Mouse (Mus musculus) ES-E14 (cell line): ENCODE results near the gene R3hdm4.

Experiments
- CHD2 ChIP-seq: IDR thresholded peaks from 2 replicates; pipeline ENCODE4 v1.6.1; 2014; ENCODE audit warnings: mild to moderate bottlenecking, low read depth, low read length, inconsistent platforms
- MAFK ChIP-seq: IDR thresholded peaks from 2 replicates; pipeline ENCODE4 v1.6.1; 2014; ENCODE audit warnings: mild to moderate bottlenecking, low read depth, low read length, inconsistent platforms; ENCODE audit not compliant: insufficient read depth
- ZNF384 ChIP-seq: IDR thresholded peaks from 2 replicates; pipeline ENCODE4 v1.6.1; 2012; ENCODE audit warnings: low read depth, low read length, inconsistent platforms

DNA sequence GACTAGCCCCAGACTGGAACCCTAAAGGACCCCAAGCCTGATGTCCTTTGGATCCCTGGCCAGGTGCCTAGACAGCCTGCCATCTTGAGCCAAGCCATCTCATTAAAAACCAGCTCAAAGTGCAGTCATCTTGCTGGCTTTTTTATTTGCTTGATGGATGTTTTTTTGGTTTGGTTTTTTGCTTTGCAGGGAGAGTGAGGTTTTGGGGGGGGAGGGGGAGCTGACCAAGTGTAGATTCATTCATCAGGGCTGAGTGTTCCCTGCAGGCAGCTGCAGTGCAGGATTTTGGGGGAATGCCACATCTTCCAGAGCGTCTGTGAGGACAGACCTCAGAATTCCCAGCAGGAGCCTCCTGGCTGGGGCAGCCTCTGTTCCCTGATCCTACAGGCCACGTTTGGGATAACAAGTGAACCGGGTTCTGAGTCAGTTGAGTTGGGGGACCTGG is 48.1 kb upstream of the R3hdm4 start:
- TF ChIP-seq CHD2 (no peak), MAFK (no peak), ZNF384 (no peak)
